Mouse (Mus musculus) gastrocnemius, postnatal 36 days (tissue): ENCODE data around the gene Wrap53. TPM values are rescaled to one million over a fixed set of nuclear protein-coding genes. Genes with fewer than 3 reads are reported as not detected.
"Not testable (repeated sequence)": the region's sequence is repeated elsewhere in the genome, so short reads cannot be mapped to it uniquely, and the experiment has no call there.

Experiments used
- DNase-seq, 2 experiments: peaks; one replicate each; pipeline ENCODE4 v3.0.0; 2022
- intact Hi-C: fragments of 180-260 bp; cut with DNase I; formaldehyde crosslinking; loops from one replicate; pipeline ENCODE4 v1.15.1; 2025
- long read RNA-seq, 2 experiments: library from polyadenylated mRNA; stranded (forward); transcript quantifications; one replicate each; pipeline ENCODE4 v2.0.0; 2021
- total RNA-seq, 2 experiments: library from RNA; stranded (reverse); gene quantifications; 2 replicates each; pipeline ENCODE4 v1.2.3; 2021

Wrap53 gene
- 1 to 10 TPM; 2.6 to 2.8 TPM for total RNA-seq
- long read RNA-seq, experiment 1, partial matches to known transcripts: 2 of 4 reads
- long read RNA-seq, experiment 1, other reads (novel, unspliced or antisense): 0 of 4 reads
- long read RNA-seq, experiment 2, partial matches to known transcripts: 0 of 1 reads
- long read RNA-seq, experiment 2, other reads (novel, unspliced or antisense): 0 of 1 reads

GRCm38 (mm10) chr11:69580091-69580514 is at the start of gene Wrap53, which contains the start of gene Trp53:
TSS of gene Wrap53 (minus strand) at chr11:69580255.
TSS of gene Trp53 (plus strand) at chr11:69580359.
- DNase-seq: peak; percentile 83 to 86
- intact Hi-C loops: no loop called here

- intact Hi-C loops: loop anchor here (2.0 kb wide), 1 partner anchor 27 kb away; no protein-coding TSS in a partner anchor
- no peak for DNase-seq
Observed at GRCm38 (mm10) chr11:69629802-69630201, 49.7 kb upstream of the Wrap53 start.

GRCm38 (mm10) chr11:69628286-69628685 is 48.2 kb upstream of the Wrap53 start:
- peak; percentile 62 to 68 for DNase-seq
- intact Hi-C loops: no loop called here

- intact Hi-C loops, DNase-seq: not testable (repeated sequence)
Observed at GRCm38 (mm10) chr11:69624339-69624738, 44.3 kb upstream of the Wrap53 start.

- intact Hi-C loops: no loop called here
- DNase-seq: no peak
Observed at GRCm38 (mm10) chr11:69623006-69623405, 43.0 kb upstream of the Wrap53 start.

- intact Hi-C loops: no loop called here
- DNase-seq: no peak
Observed at GRCm38 (mm10) chr11:69622406-69622805, 42.4 kb upstream of the Wrap53 start.

- DNase-seq: peak; percentile 31 to 53
- intact Hi-C loops: no loop called here
Observed at GRCm38 (mm10) chr11:69621571-69622268, 41.7 kb upstream of the Wrap53 start, which contains the start of gene Sat2. TSS of gene Sat2 (plus strand) at chr11:69622024.

- DNase-seq: no peak
- intact Hi-C loops: no loop called here
Observed at GRCm38 (mm10) chr11:69620394-69621081, 40.5 kb upstream of the Wrap53 start.

- intact Hi-C loops: no loop called here
- no peak for DNase-seq
Observed at GRCm38 (mm10) chr11:69617805-69618204, 37.8 kb upstream of the Wrap53 start, which contains the start of gene Shbg. TSS of gene Shbg (minus strand) at chr11:69617905.

GRCm38 (mm10) chr11:69616781-69617180 is 36.7 kb upstream of the Wrap53 start:
- intact Hi-C loops: no loop called here
- no peak for DNase-seq

GRCm38 (mm10) chr11:69614257-69614588 is 34.2 kb upstream of the Wrap53 start:
- intact Hi-C loops, DNase-seq: not testable (repeated sequence)

GRCm38 (mm10) chr11:69613553-69614256 is 33.6 kb upstream of the Wrap53 start:
- intact Hi-C loops: loop anchor here (1.0 to 2.0 kb wide), 2 partner anchors 34 to 67 kb away; no protein-coding TSS in a partner anchor
- DNase-seq: peak; percentile 83 to 85

GRCm38 (mm10) chr11:69610899-69611298 is 30.8 kb upstream of the Wrap53 start:
- intact Hi-C loops: no loop called here
- no peak for DNase-seq

GRCm38 (mm10) chr11:69609416-69609815 is 29.4 kb upstream of the Wrap53 start:
- no peak for DNase-seq
- intact Hi-C loops: no loop called here

- intact Hi-C loops: no loop called here
- DNase-seq: no peak
Observed at GRCm38 (mm10) chr11:69608525-69608924, 28.5 kb upstream of the Wrap53 start.

- intact Hi-C loops: no loop called here
- DNase-seq: no peak
Observed at GRCm38 (mm10) chr11:69606832-69607231, 26.8 kb upstream of the Wrap53 start.

GRCm38 (mm10) chr11:69606491-69606795 is 26.4 kb upstream of the Wrap53 start:
- no peak for DNase-seq
- intact Hi-C loops: no loop called here

- DNase-seq: peak; percentile 63 to 66
- intact Hi-C loops: no loop called here
Observed at GRCm38 (mm10) chr11:69605726-69606490, 25.9 kb upstream of the Wrap53 start, which contains the start of gene Atp1b2. TSS of gene Atp1b2 (minus strand) at chr11:69605942.

GRCm38 (mm10) chr11:69604795-69605664 is 25.0 kb upstream of the Wrap53 start:
- intact Hi-C loops: no loop called here
- DNase-seq: no peak
